Mouse (Mus musculus) adrenal gland, adult 18-20 months (tissue): ENCODE measurements at regions not wholly inside any gene's neighbourhood (a gene's known extent, or its start where the extent isn't known, plus 50 kb on each side); places are given as distances from the start of the nearest gene placed in this dataset.

Experiments used
- DNase-seq, 2 experiments: peaks; one replicate each; pipeline ENCODE4 v3.0.0; 2021 to 2022; ENCODE audit warnings: low spot score in 2 of 2

DNA sequence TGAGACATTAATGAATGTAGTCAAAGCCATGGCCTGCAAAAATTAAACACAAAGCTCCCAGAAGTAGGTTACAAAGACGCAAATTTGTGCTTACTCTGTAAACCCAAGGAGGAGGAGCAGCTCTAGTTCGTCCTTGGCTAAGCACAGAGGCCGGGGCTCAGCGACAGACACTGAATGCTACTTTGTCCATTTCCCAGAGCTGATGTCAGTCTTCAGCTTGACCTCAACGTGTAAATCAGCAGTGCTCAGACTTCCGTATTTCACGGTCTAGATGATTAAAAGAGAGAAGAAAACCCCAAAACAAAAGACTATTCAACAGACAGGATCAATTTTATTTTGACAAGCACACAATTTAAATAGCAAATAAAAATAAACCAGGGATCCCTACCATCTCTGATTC is 534.7 kb downstream of the Ptprc start:
- no peak for DNase-seq

DNA sequence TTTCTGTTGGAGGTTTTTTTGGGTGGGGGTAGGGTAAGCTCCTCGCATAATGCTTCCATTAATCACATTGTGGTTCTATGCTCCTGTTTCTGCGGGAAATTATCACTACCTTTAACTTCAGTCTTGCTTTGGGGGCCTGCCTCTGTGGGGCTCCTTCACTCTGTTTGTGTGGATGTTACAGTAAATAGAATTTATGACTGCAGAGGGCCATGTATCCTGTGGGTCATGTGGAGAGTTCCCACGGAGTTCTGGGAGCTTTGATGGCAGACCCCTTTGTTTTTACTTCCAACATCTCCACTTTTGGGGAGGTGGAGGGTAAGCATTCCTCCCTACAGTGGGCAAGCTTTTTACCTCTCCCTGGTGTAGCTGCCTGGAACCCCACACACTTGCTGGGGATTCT is 538.6 kb downstream of the Ptprc start:
- DNase-seq = no peak

DNA sequence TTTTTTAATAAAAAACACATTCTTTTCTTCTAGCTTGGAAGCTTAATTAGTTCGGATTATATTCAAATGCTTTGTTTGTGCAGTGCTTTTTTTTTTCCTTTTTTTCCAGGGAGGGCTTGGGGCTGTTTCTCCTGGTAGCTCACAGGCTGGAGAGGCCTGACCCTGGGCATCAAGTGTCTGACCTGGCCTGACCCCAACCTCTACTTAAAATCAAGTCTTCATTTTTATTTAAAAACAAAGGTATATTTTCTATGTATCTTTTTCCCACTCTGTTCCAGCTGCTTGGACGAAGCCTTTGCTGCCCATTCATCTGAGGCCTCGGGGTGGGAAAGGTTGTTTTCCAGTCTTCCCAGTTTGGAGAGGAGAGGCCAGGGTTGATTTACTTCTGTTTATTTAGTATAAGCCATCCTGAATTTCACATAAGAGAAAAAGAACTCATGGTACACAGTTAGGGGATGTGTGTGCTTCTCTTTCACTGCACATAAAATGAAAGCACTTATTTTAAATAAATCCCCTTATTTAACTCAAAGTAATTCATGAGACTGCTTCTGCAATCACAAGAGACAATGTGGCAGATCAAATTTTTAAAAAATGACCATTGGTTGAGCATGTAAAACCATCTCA is 539.1 kb downstream of the Ptprc start:
- no peak for DNase-seq

DNA sequence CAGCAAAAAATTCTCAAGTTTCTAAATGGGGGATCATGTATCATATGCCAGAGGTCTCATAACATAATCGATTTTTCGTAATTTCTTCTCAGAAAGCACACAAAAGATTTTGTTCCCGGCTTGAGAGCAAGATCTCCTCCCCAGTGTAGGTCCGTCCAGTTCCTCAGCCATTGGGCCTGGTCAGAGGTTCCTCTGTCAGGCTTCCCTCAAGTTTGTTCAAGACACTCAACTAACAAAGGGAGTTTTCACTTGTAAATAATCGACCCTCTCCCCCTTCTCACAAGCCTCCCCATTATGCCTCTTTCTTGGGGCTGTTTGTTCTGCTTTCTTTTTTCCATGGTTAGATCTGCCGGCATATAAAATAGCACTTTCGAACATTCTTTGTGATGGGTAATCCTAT is 539.7 kb downstream of the Ptprc start:
- DNase-seq = no peak

DNA sequence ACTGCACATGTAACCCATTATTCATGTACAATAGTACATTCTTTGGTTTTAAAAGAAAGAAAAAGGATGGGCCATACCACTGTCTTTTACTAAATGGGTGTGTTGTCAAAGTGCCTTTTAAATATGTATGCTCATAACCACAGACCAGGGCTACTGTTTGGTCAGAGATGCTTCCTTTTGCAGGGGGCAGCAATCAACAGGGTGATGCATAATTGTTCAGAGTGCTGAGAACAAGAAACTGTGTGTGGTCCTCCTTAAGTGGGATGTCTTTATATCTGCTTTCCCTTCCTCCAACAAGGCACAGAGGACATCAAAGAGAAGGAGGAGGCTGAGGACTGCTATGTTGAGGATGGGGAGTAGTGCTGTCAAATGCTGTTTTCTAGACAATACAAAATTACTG is 544.0 kb downstream of the Ptprc start:
- no peak for DNase-seq

DNA sequence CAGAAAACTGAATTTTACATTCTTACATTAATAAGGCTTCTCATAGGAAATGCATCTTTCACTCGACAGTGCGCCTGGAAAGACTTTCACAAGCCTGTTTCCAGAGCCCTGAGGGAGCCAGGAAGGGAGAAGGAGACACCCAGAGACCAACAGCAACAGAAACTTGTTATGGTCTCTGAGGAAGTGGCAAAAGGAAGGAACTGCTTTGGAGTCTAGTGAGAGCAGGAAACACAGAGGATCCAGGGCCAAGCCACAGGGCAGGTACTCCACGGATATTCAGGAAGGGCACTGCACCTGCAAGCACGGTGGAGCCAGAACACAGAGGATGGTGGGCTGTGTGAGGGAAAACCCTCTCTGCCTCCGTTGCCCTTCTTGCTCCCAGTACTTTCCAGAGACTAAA is 554.8 kb downstream of the Ptprc start:
- DNase-seq = no peak

DNA sequence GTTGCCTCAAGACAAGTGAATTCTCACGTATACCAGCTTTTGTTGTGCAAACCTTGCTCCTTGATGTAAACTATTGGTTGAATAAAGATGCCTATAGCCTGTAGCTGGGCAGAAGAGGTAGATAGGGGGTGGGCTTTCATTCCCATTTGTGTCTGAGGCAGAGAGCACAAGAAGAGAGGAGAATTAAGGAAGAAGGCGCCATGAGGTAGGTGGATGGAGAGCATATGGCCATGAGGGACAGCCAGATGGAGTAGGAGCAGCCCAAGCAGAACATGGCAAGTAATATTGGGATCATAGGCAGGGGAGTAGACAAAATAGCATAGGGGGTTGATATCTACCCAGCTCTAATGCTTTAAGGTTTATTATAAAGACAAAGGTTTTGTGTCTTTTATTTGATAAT is 557.3 kb downstream of the Ptprc start:
- DNase-seq = no peak

DNA sequence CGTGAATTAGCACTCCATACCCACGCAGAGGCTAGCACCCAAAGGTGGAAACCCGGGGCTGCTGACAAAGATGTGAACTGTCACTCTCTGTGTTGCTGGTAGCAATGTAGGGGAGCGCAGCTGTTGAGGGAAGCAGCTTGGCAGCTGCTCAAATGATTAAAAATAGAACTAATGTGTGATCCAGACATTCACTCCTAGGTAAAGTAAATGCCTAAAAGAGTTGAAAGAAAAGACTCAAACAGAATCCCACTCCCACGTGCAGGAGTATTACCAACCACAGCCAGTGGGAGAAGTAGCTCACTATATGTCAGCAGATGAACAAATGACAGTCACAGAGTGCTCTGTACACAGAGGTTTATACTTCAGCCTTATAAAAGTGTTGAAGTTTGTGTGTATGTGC is 558.0 kb downstream of the Ptprc start:
- no peak for DNase-seq

DNA sequence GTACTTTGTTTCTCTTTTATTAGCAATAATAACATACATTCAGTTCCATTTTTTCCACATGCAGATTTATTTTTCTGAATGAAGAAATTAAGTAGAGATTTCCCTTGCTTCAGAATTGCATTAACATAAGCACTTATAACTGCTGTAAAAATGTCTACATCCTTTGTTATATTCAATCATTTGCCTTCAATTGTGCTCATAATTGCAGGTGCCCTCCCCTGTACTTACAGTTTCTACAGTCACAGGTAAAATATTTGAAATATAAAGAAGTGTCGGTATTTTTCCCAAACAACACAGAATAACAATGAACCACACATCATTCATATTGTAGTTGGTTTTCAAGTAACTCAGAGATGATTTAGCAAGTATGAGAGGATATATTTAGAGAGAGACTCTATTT is 568.8 kb downstream of the Ptprc start:
- no peak for DNase-seq

DNA sequence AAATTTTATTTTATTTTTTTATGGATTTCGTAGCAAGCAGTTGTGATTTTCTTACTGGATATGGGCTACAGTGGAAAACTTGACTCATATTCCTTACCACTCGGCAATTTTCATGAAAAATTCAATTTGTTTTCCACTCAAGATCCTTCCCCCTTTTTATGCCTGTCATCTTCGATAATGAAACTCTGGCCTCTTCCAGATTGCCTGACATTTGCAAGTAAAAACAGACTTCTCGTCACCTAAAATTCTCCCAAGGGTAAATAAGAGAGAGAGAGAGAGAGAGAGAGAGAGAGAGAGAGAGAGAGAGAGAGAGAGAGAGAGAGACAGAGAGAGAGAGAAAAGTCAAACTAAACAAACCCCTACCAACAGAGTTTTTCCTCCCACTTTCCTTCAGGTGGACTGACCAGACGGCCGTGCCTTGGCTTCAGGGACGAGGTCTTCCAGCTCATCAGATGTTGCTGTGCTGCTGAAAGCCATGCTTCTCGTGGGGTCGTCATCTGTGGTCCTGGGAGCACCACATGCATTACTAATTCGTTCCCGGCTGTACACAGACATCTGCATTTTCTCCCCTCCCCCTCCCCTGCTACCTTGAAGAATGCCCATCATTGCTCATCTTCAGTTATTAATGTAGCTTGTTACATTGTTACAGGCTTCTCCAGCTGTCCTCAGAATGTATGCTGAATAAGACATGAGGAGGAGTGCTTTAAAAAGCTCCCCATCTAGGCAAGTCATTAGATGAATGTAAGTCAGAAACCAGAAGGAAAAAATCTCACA is 569.4 kb downstream of the Ptprc start:
- no peak for DNase-seq

DNA sequence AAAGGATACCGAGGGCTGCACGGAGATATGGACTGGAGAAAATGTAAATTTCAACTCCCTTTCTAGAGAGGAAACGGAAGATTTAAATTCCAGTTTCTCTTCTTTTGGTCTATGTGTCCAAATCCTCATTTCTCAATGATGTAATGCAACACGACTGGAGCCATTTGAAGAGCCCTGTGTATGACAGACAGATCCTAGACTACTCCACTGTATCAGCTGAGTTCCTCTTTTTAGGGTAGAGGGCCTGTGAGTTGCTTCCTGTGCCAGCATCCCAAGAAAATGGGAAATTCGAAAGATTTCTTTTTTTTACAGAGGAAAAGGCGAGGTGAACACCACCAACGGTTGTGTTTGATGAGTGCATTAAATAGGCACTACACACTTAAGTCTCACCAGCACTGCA is 581.8 kb downstream of the Ptprc start:
- no peak for DNase-seq

DNA sequence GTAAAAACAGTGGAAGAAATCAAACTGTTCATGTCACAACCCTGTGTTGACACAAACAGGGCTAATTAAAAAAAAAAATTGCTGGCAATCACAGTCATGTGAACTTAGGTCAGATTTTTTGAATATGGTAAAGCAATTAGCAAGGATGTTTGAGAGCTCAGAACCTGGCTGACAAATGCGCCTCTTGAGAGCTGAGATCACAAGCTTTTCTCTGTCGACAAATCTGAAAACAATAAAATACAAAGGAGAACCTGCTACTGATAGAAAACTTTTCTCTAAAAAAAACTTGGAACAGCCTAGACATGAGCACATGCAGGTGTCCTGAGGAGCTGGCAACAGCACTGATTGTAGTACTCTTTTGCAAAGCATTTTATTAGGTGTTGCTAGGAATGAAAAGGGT is 583.6 kb downstream of the Ptprc start:
- no peak for DNase-seq

DNA sequence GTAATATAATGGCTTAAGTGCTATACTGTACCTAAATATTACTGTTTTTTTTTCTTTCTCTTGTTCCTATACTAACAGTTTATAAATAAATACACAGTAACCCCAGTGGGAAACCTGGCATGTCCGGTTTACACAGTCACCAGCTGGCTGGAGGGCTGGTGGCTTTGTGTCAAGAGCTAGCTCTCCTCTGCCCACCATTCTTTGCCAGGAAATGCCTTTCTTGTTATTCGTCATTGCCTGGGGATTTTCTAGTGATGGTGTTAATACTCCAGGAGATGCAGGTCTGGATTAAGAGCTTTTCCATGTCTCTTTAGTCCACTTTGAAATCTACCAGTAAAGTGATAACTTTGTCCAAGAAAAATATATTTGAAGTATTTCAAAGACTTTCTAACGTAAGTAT is 584.2 kb downstream of the Ptprc start:
- DNase-seq = no peak

DNA sequence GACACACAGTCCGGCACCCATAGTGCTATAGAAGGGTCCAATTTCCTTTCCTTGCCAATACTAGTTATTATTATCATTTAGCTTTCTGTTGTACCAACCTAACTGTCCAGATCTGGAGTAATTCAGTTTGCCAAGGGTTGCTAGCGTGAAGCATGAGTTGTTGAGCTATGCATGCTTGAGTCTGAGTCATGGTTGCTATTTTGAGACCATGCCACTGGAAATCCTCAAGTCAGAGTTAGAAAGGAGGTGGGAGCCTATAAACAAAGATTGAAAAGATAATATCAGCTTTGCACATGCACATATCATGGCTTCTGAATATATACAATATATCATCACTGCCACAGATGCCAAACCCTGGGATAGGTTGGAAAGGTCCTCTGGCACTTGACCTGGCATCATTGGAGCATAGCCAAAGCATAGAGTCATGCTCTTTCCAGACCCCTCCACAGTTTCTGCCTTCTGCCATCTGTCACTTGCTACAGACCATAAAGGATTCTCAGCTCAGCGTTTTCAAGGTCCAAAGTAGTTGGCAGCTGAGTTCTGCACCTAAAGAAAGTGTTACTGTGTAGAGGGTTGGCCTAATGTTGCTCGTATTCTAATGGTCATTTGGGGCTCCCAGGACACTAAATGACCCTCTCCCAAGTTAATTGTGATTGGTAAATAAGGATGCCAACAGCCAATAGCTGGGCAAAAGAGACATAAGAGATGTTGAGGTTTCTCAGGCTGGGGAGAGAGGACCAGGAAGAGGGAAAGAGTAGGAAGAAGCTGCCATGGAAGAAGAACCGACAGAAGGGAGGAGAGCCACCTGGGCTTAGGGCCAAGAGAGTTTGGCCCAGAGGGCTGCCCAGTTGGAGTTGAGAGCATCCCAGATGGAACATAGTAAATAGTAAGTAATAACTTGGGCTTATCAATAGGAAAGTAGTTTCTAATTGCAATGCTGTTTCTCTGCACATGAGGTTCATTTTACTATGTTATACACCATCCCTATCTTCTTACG is 586.9 kb downstream of the Ptprc start:
- no peak for DNase-seq

DNA sequence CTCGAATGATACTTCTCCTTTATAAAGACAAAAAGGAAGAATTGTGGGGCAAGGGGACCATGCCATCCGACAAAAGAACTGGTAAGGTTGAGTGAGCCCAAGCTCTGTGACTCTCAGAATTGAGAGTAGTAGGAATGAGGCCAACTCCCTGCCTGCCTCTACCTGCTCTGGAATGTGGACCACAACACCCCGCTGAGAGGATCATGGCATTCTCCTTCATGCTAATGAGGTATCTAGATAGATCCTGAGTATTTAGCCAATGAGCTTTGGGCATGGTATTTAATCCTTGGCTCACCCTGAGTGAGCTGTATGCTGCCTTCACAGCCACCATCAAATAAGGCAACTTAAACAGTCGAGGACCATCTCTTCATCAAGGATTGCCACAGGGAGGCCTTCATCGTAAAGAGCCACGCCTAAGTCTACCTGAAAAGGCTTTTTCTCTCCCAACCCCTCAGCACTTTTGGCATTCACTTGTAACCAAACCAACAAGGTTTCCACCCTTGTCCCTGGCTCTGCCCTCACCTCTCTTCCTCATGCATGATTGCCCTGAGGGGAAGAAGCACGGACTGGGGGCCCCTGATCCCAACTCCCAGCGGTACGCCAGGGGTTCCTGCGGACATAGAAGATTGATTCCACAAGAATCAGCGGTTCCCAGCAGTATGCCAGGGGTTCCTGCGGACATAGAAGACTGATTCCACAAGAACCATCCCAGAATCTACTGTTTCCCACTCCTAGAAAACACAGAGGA is 587.9 kb downstream of the Ptprc start:
- DNase-seq = no peak

DNA sequence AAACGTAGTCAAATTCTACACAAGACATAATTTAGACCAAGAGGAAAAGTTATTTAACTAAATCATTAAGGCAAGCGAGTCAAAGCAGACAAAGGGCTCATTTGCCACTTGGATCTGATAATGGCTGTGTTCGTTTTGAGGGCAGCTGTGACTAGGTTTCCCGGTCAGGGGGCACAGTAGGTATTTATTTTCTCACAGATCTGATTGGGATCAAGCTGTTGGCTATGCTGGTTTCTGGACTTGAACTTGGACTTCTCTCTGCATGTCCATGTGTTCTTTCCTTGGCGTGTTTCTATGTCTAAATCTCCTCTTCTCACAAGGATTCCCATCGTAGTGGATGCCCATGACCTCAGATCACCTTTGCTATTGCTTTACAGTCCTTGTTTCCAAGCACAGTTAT is 590.8 kb downstream of the Ptprc start:
- DNase-seq = no peak

DNA sequence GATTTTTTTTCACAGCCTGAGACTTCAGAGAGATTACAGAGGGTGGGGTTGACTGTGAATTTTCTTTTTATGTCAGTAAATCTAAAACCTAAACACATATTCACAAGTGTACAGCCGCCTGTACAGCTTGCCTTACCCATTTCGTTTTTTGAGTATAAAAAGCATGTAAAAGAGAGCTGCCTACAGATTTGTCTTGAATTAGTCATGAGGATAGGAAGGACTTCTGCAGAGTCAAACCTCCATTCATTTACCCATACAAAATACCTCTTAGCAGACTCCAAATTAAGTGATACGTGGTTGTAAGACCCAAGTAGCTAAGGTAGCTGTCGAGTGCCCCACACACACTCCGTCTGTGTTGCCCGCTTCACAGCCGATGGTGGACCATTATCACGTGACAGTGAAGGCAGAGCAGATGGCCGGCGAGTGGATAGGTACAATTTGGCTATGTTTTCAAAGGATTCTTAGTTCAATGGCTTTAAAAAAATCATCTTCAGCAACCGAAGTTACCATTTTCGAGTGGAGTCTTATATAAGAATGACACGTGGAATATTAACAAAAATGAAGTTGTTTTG is 591.3 kb downstream of the Ptprc start:
- no peak for DNase-seq

DNA sequence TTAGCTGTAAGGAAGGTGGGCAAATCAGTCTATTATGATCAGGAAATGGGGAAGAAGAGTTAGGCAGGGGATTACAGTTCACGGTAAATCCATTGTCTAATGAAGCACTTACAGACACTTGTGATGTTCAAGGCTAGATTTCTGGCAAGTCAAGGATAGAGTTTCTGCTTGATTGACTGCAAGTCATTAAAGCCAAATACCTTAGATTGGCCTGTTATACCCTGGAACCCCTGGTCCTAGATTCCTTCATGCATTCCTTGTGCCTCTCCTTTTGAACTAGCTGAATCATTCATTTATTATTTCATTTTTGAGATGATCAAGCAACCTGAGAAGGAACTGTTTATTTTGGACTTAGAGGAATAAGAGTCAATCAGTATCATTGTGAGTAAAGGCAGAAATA is 597.9 kb downstream of the Ptprc start:
- DNase-seq = no peak

DNA sequence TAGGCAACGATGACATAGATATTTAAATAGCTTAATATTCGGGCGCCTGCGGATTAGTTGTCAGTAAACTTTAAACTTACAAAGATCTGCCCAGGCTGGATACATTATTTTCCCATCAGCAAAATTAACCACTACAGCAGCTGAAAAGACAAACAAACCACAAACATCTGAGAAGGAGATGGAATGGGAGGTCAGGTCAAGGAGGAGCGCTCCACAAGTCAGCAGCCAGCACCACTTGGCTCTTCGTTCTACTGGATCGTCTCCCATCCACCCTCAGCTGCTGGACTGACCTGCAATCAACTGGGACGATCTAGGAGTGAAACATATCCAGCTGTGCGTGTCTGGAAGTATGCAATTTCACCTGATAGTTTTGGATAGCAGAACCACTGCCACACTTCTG is 599.3 kb downstream of the Ptprc start:
- no peak for DNase-seq

DNA sequence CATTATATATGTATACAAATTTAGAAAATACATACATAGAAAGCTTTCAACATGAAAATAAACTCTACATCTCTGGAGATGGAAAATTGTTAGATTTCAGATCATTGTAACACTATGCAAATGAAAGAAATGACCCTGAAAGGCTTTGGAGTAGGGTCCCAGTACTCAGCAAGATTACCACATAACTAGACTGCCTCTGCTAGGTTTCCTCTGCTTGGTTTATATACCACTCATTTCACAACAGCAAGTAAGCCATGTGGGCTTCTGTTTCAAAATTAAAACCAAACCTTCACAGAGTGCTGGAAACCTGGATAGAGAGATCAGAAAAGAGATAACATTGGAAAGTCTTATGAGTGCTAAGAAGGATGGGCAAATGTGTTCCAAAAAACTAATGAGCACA is 600.1 kb downstream of the Ptprc start:
- DNase-seq = no peak
